Mouse (Mus musculus) heart, embryonic 11.5 days (tissue): ENCODE results near the gene Sh3bgrl. TPM values are rescaled to one million over a fixed set of nuclear protein-coding genes. Genes with fewer than 3 reads are reported as not detected.

Experiments used
- ATAC-seq: fragments of 200-750 bp; cut with Nextera tagmentation; replicated peaks from 2 replicates; pipeline ENCODE4 v1.8.0; 2017; ENCODE audit warnings: moderate library complexity; ENCODE audit not compliant: insufficient number of reproducible peaks, low FRiP score, low TSS enrichment
- H3K27ac ChIP-seq: fragments of 300-500 bp; sonication (generic); 2 replicates; pipeline ENCODE4 v1.5.1; 2014; ENCODE audit warnings: mild to moderate bottlenecking, low read depth, low read length
- H3K27me3 ChIP-seq: fragments of 300-500 bp; sonication (generic); 2 replicates; pipeline ENCODE4 v1.6.1; 2014; ENCODE audit warnings: mild to moderate bottlenecking, low read length, mixed read lengths; ENCODE audit not compliant: control insufficient read depth, insufficient read depth
- H3K36me3 ChIP-seq: fragments of 300-500 bp; sonication (generic); 2 replicates; pipeline ENCODE4 v1.6.1; 2014; ENCODE audit warnings: mild to moderate bottlenecking, low read length, moderate library complexity, mixed read lengths; ENCODE audit not compliant: control insufficient read depth, insufficient read depth
- H3K4me1 ChIP-seq: fragments of 300-500 bp; sonication (generic); 2 replicates; pipeline ENCODE4 v1.6.1; 2014; ENCODE audit warnings: low read length; ENCODE audit not compliant: control insufficient read depth, insufficient read depth
- H3K4me2 ChIP-seq: fragments of 300-500 bp; sonication (generic); 2 replicates; pipeline ENCODE4 v1.6.1; 2014; ENCODE audit warnings: mild to moderate bottlenecking, moderate library complexity
- H3K4me3 ChIP-seq: fragments of 300-500 bp; sonication (generic); 2 replicates; pipeline ENCODE4 v1.5.1; 2014; ENCODE audit warnings: low read depth, low read length
- H3K9ac ChIP-seq: fragments of 300-500 bp; sonication (generic); 2 replicates; pipeline ENCODE4 v1.6.1; 2014; ENCODE audit warnings: mild to moderate bottlenecking, low read depth, low read length, moderate library complexity
- H3K9me3 ChIP-seq: fragments of 300-500 bp; sonication (generic); replicated peaks from 2 replicates; pipeline ENCODE4 v1.6.1; 2016; ENCODE audit warnings: low read length; ENCODE audit not compliant: control insufficient read depth
- WGBS: fragments of 180-500 bp; shearing (Covaris S2); extraction: QIAGEN DNeasy Blood & Tissue Kit; methylation state at CpG from one replicate; pipeline ENCODE4 v1.1.7; 2014; ENCODE audit not compliant: insufficient replicate concordance; 5-methylcytosine and 5-hydroxymethylcytosine counted together
- polyA plus RNA-seq: library from polyadenylated mRNA; unstranded; fragments of >200 nt; fragmentation: Nextera tagmentation; extraction: Ambion mirVana; gene quantifications from 2 replicates; pipeline ENCODE4 v1.2.1, GENCODE M21; 2014

Gene Sh3bgrl
- polyA plus RNA-seq, 1 experiment from 2014 or later = 100 TPM

GRCm38 (mm10) chrX:109184706-109185478 lies 89.7 kb downstream of the Sh3bgrl start:
- Histone ChIP-seq H3K4me3 (no peak overlapping the region), H3K27me3 (no peaks in the 10 kb centered on the region), H3K27ac (no peak overlapping the region), H3K9me3 (no peaks in the 10 kb centered on the region), H3K36me3 (no peaks in the 10 kb centered on the region), H3K4me2 (no peak overlapping the region), H3K9ac (no peak overlapping the region), H3K4me1 (no peaks in the 10 kb centered on the region)
- no peak for ATAC-seq
- 59% methylated on average over 4 of the region's 4 CpGs for WGBS

GRCm38 (mm10) chrX:109189607-109190006 lies 94.4 kb downstream of the Sh3bgrl start:
- H3K9me3 ChIP-seq = no peaks in the 10 kb centered on the region
- no peak overlapping the region for H3K4me2 ChIP-seq
- WGBS = 79% methylated on average over 4 of the region's 4 CpGs
- no peaks in the 10 kb centered on the region for H3K27me3 ChIP-seq
- H3K9ac ChIP-seq = no peak overlapping the region
- H3K27ac ChIP-seq = no peak overlapping the region
- no peaks in the 10 kb centered on the region for H3K4me1 ChIP-seq
- H3K36me3 ChIP-seq = no peaks in the 10 kb centered on the region
- no peak overlapping the region for H3K4me3 ChIP-seq
- ATAC-seq = no peak

GRCm38 (mm10) chrX:109190969-109191368 lies 95.8 kb downstream of the Sh3bgrl start:
- 64% methylated on average over 4 of the region's 4 CpGs for WGBS
- ATAC-seq = no peak
- H3K27ac ChIP-seq = 0 out of 2 replicates have a peak overlapping the region, but pooled peaks have one; percentile 41

GRCm38 (mm10) chrX:109191436-109191835 lies 96.3 kb downstream of the Sh3bgrl start:
- Histone ChIP-seq H3K36me3 (no peaks in the 10 kb centered on the region), H3K9me3 (no peaks in the 10 kb centered on the region), H3K4me3 (no peak overlapping the region), H3K4me2 (no peak overlapping the region), H3K4me1 (no peaks in the 10 kb centered on the region), H3K27me3 (no peaks in the 10 kb centered on the region), H3K27ac (0 out of 2 replicates have a peak overlapping the region, but pooled peaks have one; percentile 41), H3K9ac (no peak overlapping the region)
- WGBS = 47% methylated on average over 4 of the region's 4 CpGs
- 0 out of 2 replicates have a peak, but pooled peaks have one; percentile 61 for ATAC-seq

More at GRCm38 (mm10) chrX:109190969-109191368, 95.8 kb downstream of the Sh3bgrl start:
- no peaks in the 10 kb centered on the region for H3K4me1 ChIP-seq
- no peak overlapping the region for H3K4me3 ChIP-seq
- no peaks in the 10 kb centered on the region for H3K9me3 ChIP-seq
- no peaks in the 10 kb centered on the region for H3K36me3 ChIP-seq
- H3K9ac ChIP-seq = no peak overlapping the region
- H3K4me2 ChIP-seq = no peak overlapping the region
- H3K27me3 ChIP-seq = no peaks in the 10 kb centered on the region

- no peaks in the 10 kb centered on the region for H3K9me3 ChIP-seq
- H3K27ac ChIP-seq = no peak within 1 kb of the TSS
- H3K4me2 ChIP-seq = no peak within 1 kb of the TSS
- no peaks in the 10 kb centered on the region for H3K36me3 ChIP-seq
- no peaks in the 10 kb centered on the region for H3K27me3 ChIP-seq
- no peak within 1 kb of the TSS for H3K4me3 ChIP-seq
- no peaks in the 10 kb centered on the region for H3K4me1 ChIP-seq
- ATAC-seq = no peak
- WGBS = 70% methylated on average over 4 of the region's 4 CpGs
- H3K9ac ChIP-seq = no peak within 1 kb of the TSS
Measured at GRCm38 (mm10) chrX:109196468-109196867, 101.3 kb downstream of the Sh3bgrl start, which contains the start of gene Gm6377. TSS of gene Gm6377 (plus strand) at chrX:109196756.

- no peaks in the 10 kb centered on the region for H3K36me3 ChIP-seq
- no peak overlapping the region for H3K4me3 ChIP-seq
- H3K27me3 ChIP-seq = no peaks in the 10 kb centered on the region
- H3K9ac ChIP-seq = no peak overlapping the region
- H3K4me2 ChIP-seq = no peak overlapping the region
- H3K27ac ChIP-seq = no peak overlapping the region
- ATAC-seq = no peak
- H3K4me1 ChIP-seq = no peaks in the 10 kb centered on the region
- no peaks in the 10 kb centered on the region for H3K9me3 ChIP-seq
Measured at GRCm38 (mm10) chrX:109207843-109208242, 112.7 kb downstream of the Sh3bgrl start.

- Histone ChIP-seq H3K4me1 (no peaks in the 10 kb centered on the region), H3K4me2 (no peak overlapping the region), H3K9me3 (no peaks in the 10 kb centered on the region), H3K27ac (no peak overlapping the region), H3K27me3 (no peaks in the 10 kb centered on the region), H3K36me3 (no peaks in the 10 kb centered on the region), H3K9ac (no peak overlapping the region), H3K4me3 (no peak overlapping the region)
- no peak for ATAC-seq
- 94% methylated on average over 1 of the region's 1 CpGs for WGBS
Measured at GRCm38 (mm10) chrX:109228720-109229119, 133.6 kb downstream of the Sh3bgrl start.

- H3K27me3 ChIP-seq = no peaks in the 10 kb centered on the region
- no peak overlapping the region for H3K4me2 ChIP-seq
- H3K27ac ChIP-seq = no peak overlapping the region
- no peak overlapping the region for H3K4me3 ChIP-seq
- no peaks in the 10 kb centered on the region for H3K4me1 ChIP-seq
- H3K9ac ChIP-seq = no peak overlapping the region
- no peaks in the 10 kb centered on the region for H3K9me3 ChIP-seq
- no peaks in the 10 kb centered on the region for H3K36me3 ChIP-seq
- 77% methylated on average over 3 of the region's 3 CpGs for WGBS
- ATAC-seq = no peak
Measured at GRCm38 (mm10) chrX:109235383-109236036, 140.3 kb downstream of the Sh3bgrl start.
